8 mouse cellular contexts compared by ENCODE assay signal in genomic region chr3:135607660-135608473, GRCm38 (mm10).
DNase-seq lines count a peak whose midpoint lies in the region; ATAC-seq and TF ChIP-seq lines count a peak whose summit lies in the region.

No protein-coding gene starts in this region.

- no peaks in the 10 kb centered on the region for H3K9me3 ChIP-seq in heart, embryonic 14.5 days (ENCODE audit: control insufficient read depth, low read length)
- H3K9me3 ChIP-seq in stomach, embryonic 15.5 days: no peaks in the 10 kb centered on the region

- peak overlapping the region; percentile 34; the same call in 1 of the 2 replicates for H3K9ac ChIP-seq in heart, embryonic 14.5 days (ENCODE audit: low read length)
- H3K9ac ChIP-seq in stomach, embryonic 15.5 days: no peak overlapping the region

- peak; percentile 41 for DNase-seq in kidney, adult 2 months
- no peak for DNase-seq in kidney, adult 8-10 months
- DNase-seq in lung, postnatal 10 days: peak; percentile 32
- no peak for DNase-seq in ovary, postnatal 10 days (ENCODE audit: low spot score)
- DNase-seq in cerebellum, adult 11-12 months: no peak

- peaks cover 2% of the 10 kb centered on the region for H3K36me3 ChIP-seq in kidney, adult 2 months (ENCODE audit: control insufficient read depth, insufficient read depth, low read length)
- peaks cover 80% of the 10 kb centered on the region for H3K36me3 ChIP-seq in heart, embryonic 14.5 days (ENCODE audit: control insufficient read depth, insufficient read depth, low read length)
- H3K36me3 ChIP-seq in stomach, embryonic 15.5 days: peaks cover 22% of the 10 kb centered on the region

- TF ChIP-seq POLR2A in kidney, adult 2 months (IDR thresholded peaks at IDR 0.05; ENCODE audit: low read depth, low read length): no peak

- no peaks in the 10 kb centered on the region for H3K4me1 ChIP-seq in kidney, adult 2 months (ENCODE audit: control insufficient read depth, insufficient read depth, low read length)
- peaks cover 15 to 48% of the 10 kb centered on the region in 2 experiments for H3K4me1 ChIP-seq in heart, embryonic 14.5 days (ENCODE audit: control insufficient read depth in 2 of 2, insufficient read depth in 2 of 2, low read length in 2 of 2)
- H3K4me1 ChIP-seq in stomach, embryonic 15.5 days: peaks cover 7% of the 10 kb centered on the region

- H3K4me3 ChIP-seq in kidney, adult 2 months (ENCODE audit: insufficient read depth, low read depth, low read length): peak overlapping the region; percentile 49; the same call in 1 of the 2 replicates
- H3K4me3 ChIP-seq in heart, embryonic 14.5 days (ENCODE audit: control insufficient read depth in 1 of 2, insufficient read depth in 1 of 2, low read depth in 1 of 2, low read length in 2 of 2): peak overlapping the region in 1 of 2 experiments; percentile 11; a peak in 2 of 4 replicates
- no peak overlapping the region for H3K4me3 ChIP-seq in stomach, embryonic 15.5 days (replicated peaks)

- TF ChIP-seq CTCF in kidney, adult 2 months (conservative IDR thresholded peaks at IDR 0.05; ENCODE audit: insufficient read depth, insufficient read length, low read depth, low read length): no peak

- H3K27ac ChIP-seq in kidney, adult 2 months (ENCODE audit: insufficient read depth, low read depth, low read length): peak overlapping the region; percentile 42; the same call in 1 of the 2 replicates
- peak overlapping the region; percentile 57 to 67 for H3K27ac ChIP-seq in heart, embryonic 14.5 days (replicated peaks in 1 of 2; ENCODE audit: control insufficient read depth in 1 of 2, insufficient read depth in 1 of 2, low read depth in 2 of 2, low read length in 2 of 2)
- peak overlapping the region; percentile 48; the same call in 1 of the 2 replicates for H3K27ac ChIP-seq in stomach, embryonic 15.5 days

- H3K27me3 ChIP-seq in kidney, adult 2 months (replicated peaks; ENCODE audit: control insufficient read depth, insufficient read depth, low read length): no peaks in the 10 kb centered on the region
- H3K27me3 ChIP-seq in heart, embryonic 14.5 days (ENCODE audit: control insufficient read depth, insufficient read depth, low read length): no peaks in the 10 kb centered on the region
- H3K27me3 ChIP-seq in stomach, embryonic 15.5 days (replicated peaks): no peaks in the 10 kb centered on the region

- 72% methylated on average over 24 of the region's 24 CpGs for WGBS in kidney, adult 2 months
- WGBS in heart, embryonic 14.5 days: 72% methylated on average over 24 of the region's 24 CpGs
- whole genome bisulfite sequencing in stomach, embryonic 15.5 days: 77% methylated on average over 24 of the region's 24 CpGs

- ATAC-seq in heart, embryonic 14.5 days (ENCODE audit: insufficient number of reproducible peaks, insufficient read depth, low FRiP score, low read depth): no peak
- no peak for ATAC-seq in stomach, embryonic 15.5 days (ENCODE audit: insufficient read depth, low FRiP score, low read depth)
- ATAC-seq in cerebellum, adult (ENCODE audit: insufficient number of reproducible peaks, low FRiP score, low TSS enrichment): no peak

- H3K4me2 ChIP-seq in heart, embryonic 14.5 days (ENCODE audit: low read length): peak overlapping the region; percentile 19
- peak overlapping the region; percentile 19; the same call in 1 of the 2 replicates for H3K4me2 ChIP-seq in stomach, embryonic 15.5 days

Comparison
In these comparisons a context has a peak if more than half of its experiments do, and no peak if none do; other contexts are left out.
1. DNase-seq: peak in kidney, adult 2 months (single experiment) and lung, postnatal 10 days (single experiment); none in kidney, adult 8-10 months (0 of 2), ovary, postnatal 10 days (single experiment) and cerebellum, adult 11-12 months (single experiment).
2. Peak in every context shown above with its lines, with median percentiles within 50 percentile points of each other: H3K27ac ChIP-seq.